In genomic region chr1:159816614-159817371, GRCm38 (mm10) we compare ENCODE assay signal across 10 mouse cellular contexts.
DNase-seq lines count a peak whose midpoint lies in the region; ATAC-seq and TF ChIP-seq lines count a peak whose summit lies in the region.
"Had no signal": no experiment of that assay in that cellular context is flagged by ENCODE, and none has a peak within 500 bp of the region (broad histone marks: within the 10 kb centered on the region; RNA-seq: fewer than 3 reads in every experiment).

No protein-coding gene starts in this region.

- H3K36me3 ChIP-seq in heart, embryonic 11.5 days (ENCODE audit: control insufficient read depth, insufficient read depth, low read length) = no peaks in the 10 kb centered on the region
- H3K36me3 ChIP-seq in lung, embryonic 14.5 days (ENCODE audit: insufficient read depth) = no peaks in the 10 kb centered on the region
- H3K36me3 ChIP-seq in embryonic facial prominence, embryonic 12.5 days = no peaks in the 10 kb centered on the region

- H3K4me1 ChIP-seq in heart, embryonic 11.5 days (ENCODE audit: control insufficient read depth, insufficient read depth, low read length) = no peaks in the 10 kb centered on the region
- no peaks in the 10 kb centered on the region; the same call in 1 of the 2 replicates for H3K4me1 ChIP-seq in lung, embryonic 14.5 days (ENCODE audit: insufficient read depth)
- peaks cover 16% of the 10 kb centered on the region for H3K4me1 ChIP-seq in embryonic facial prominence, embryonic 12.5 days

- no peak for ATAC-seq in heart, embryonic 11.5 days (replicated peaks; ENCODE audit: insufficient number of reproducible peaks, low FRiP score, low TSS enrichment)
- ATAC-seq in lung, embryonic 14.5 days (ENCODE audit: insufficient read depth) = peak; percentile 68; the same call in 1 of the 2 replicates
- no peak for ATAC-seq in embryonic facial prominence, embryonic 12.5 days (ENCODE audit: insufficient number of reproducible peaks, insufficient read depth, low FRiP score, low TSS enrichment)

- no peaks in the 10 kb centered on the region for H3K9me3 ChIP-seq in heart, embryonic 11.5 days (replicated peaks; ENCODE audit: control insufficient read depth, low read length)
- no peaks in the 10 kb centered on the region for H3K9me3 ChIP-seq in lung, embryonic 14.5 days (ENCODE audit: low read depth, low read length)
- H3K9me3 ChIP-seq in embryonic facial prominence, embryonic 12.5 days = no peaks in the 10 kb centered on the region

- no peaks in the 10 kb centered on the region for H3K27me3 ChIP-seq in heart, embryonic 11.5 days (ENCODE audit: control insufficient read depth, insufficient read depth, low read length)
- H3K27me3 ChIP-seq in lung, embryonic 14.5 days (ENCODE audit: insufficient read depth, low read length) = no peaks in the 10 kb centered on the region
- H3K27me3 ChIP-seq in embryonic facial prominence, embryonic 12.5 days = no peaks in the 10 kb centered on the region

- TF ChIP-seq CTCF in lung, embryonic 14.5 days (IDR thresholded peaks at IDR 0.05; ENCODE audit: low read depth) = peak; percentile 39; the same call in 1 of the 2 replicates

- 47% methylated on average over 8 of the region's 8 CpGs for WGBS in heart, embryonic 11.5 days (ENCODE audit: insufficient replicate concordance)
- WGBS in lung, embryonic 14.5 days = 21% methylated on average over 8 of the region's 8 CpGs
- 15% methylated on average over 8 of the region's 8 CpGs for WGBS in embryonic facial prominence, embryonic 12.5 days

- H3K9ac ChIP-seq in heart, embryonic 11.5 days (ENCODE audit: low read depth, low read length) = no peak overlapping the region
- H3K9ac ChIP-seq in lung, embryonic 14.5 days = no peak overlapping the region
- H3K9ac ChIP-seq in embryonic facial prominence, embryonic 12.5 days = no peak overlapping the region

- no peak overlapping the region for H3K4me3 ChIP-seq in heart, embryonic 11.5 days (ENCODE audit: low read depth, low read length)
- H3K4me3 ChIP-seq in lung, embryonic 14.5 days (ENCODE audit: low read depth, low read length) = no peak overlapping the region
- no peak overlapping the region for H3K4me3 ChIP-seq in embryonic facial prominence, embryonic 12.5 days

- peak; percentile 5 for DNase-seq in heart, adult 8-10 months (ENCODE audit: low spot score)
- DNase-seq in lung, embryonic 14.5 days = peak; percentile 70
- no peak for DNase-seq in lung, postnatal 36 days
- DNase-seq in retina, postnatal 1 day = peak; percentile 35
- DNase-seq in right cerebral cortex, adult 18-20 months = no peak
- no peak for DNase-seq in adipocyte (ENCODE audit: low spot score)
- DNase-seq: cerebellum, adult 11-12 months; lung, adult 18-20 months had no signal

- no peak overlapping the region for H3K27ac ChIP-seq in heart, embryonic 11.5 days (ENCODE audit: low read depth, low read length)
- H3K27ac ChIP-seq in lung, embryonic 14.5 days (ENCODE audit: low read depth) = no peak overlapping the region
- no peak overlapping the region for H3K27ac ChIP-seq in embryonic facial prominence, embryonic 12.5 days

- H3K4me2 ChIP-seq in heart, embryonic 11.5 days = no peak overlapping the region
- no peak overlapping the region for H3K4me2 ChIP-seq in lung, embryonic 14.5 days
- H3K4me2 ChIP-seq in embryonic facial prominence, embryonic 12.5 days (replicated peaks) = 0 out of 2 replicates have a peak overlapping the region, but pooled peaks have one; percentile 2

Comparison
In these comparisons a context has a peak if more than half of its experiments do, and no peak if none do; other contexts are left out.
1. DNase-seq: peak in heart, adult 8-10 months (single experiment), lung, embryonic 14.5 days (single experiment) and retina, postnatal 1 day (single experiment); none in lung, postnatal 36 days (single experiment), right cerebral cortex, adult 18-20 months (single experiment) and adipocyte (single experiment).